In the genomic region with DNA sequence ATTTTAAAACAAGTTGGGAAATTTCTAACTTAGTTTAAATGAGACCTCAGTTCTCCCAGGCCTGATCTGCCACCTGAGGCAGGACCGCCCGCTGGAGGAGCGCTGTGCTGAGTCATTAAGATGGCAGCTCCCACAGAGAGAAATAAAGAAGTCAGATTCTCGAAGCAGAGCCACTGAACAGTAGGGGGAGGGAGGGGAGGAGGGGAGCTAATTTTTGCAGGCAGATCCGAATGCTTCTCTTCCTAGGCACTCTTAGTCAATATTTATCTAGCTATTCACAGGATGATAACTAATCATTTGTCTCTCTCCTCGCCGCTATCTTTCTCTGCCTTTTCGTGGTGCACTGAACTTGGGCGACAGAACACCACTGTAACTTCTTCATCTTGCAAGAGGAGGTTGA, we compare ENCODE assay signal across 10 mouse cellular contexts.
DNase-seq lines count a peak whose midpoint lies in the region; ATAC-seq lines count a peak whose summit lies in the region.
"Had no signal": no experiment of that assay in that cellular context is flagged by ENCODE, and none has a peak within 500 bp of the region (broad histone marks: within the 10 kb centered on the region; RNA-seq: fewer than 3 reads in every experiment).

No protein-coding gene starts in this region.

- no peaks in the 10 kb centered on the region for H3K36me3 ChIP-seq in forebrain, embryonic 14.5 days (ENCODE audit: control insufficient read depth, insufficient read depth, low read length)
- H3K36me3 ChIP-seq in midbrain, embryonic 15.5 days (replicated peaks): no peaks in the 10 kb centered on the region
- H3K36me3 ChIP-seq: limb, embryonic 12.5 days had no signal

- no peak overlapping the region for H3K4me3 ChIP-seq in forebrain, embryonic 14.5 days (ENCODE audit: low read depth, low read length)
- H3K4me3 ChIP-seq in midbrain, embryonic 15.5 days: no peak overlapping the region
- H3K4me3 ChIP-seq: limb, embryonic 12.5 days had no signal

- 6% methylated on average over 9 of the region's 9 CpGs for WGBS in forebrain, embryonic 14.5 days
- 4% methylated on average over 9 of the region's 9 CpGs for WGBS in midbrain, embryonic 15.5 days

- peak; percentile 49 for DNase-seq in heart, adult 11 months
- no peak for DNase-seq in heart, adult 9 months (ENCODE audit: low spot score in 2 of 2)
- DNase-seq in ES-CJ7 (ENCODE audit: low read depth, low spot score): peak; percentile 85
- peak; percentile 41 for DNase-seq in forebrain, embryonic 14.5 days (ENCODE audit: low spot score)
- DNase-seq in left cerebral cortex, adult 9 months (ENCODE audit: low spot score in 2 of 2): no peak
- DNase-seq in frontal cortex, postnatal 10 days (ENCODE audit: low spot score in 2 of 2): no peak
- DNase-seq: kidney, postnatal 14 days had no signal

- H3K4me1 ChIP-seq in forebrain, embryonic 14.5 days (ENCODE audit: control insufficient read depth, insufficient read depth, low read length): peaks cover 4% of the 10 kb centered on the region; the same call in 1 of the 2 replicates
- H3K4me1 ChIP-seq in midbrain, embryonic 15.5 days: 0 out of 2 replicates have a peak, but pooled peaks cover 3% of the 10 kb centered on the region

- H3K27ac ChIP-seq in forebrain, embryonic 14.5 days (ENCODE audit: low read depth, low read length): no peak overlapping the region
- H3K27ac ChIP-seq in midbrain, embryonic 15.5 days: no peak overlapping the region
- H3K27ac ChIP-seq: limb, embryonic 12.5 days had no signal

- no peak for ATAC-seq in forebrain, embryonic 14.5 days
- ATAC-seq in midbrain, embryonic 15.5 days (replicated peaks): no peak
- ATAC-seq in activated CD4-positive, CD25-positive, alpha-beta regulatory T cell, adult 4 months: no peak

- no peak overlapping the region for H3K4me2 ChIP-seq in forebrain, embryonic 14.5 days (ENCODE audit: low read length)
- peak overlapping the region; percentile 32 for H3K4me2 ChIP-seq in midbrain, embryonic 15.5 days
- H3K4me2 ChIP-seq: limb, embryonic 12.5 days had no signal

- no peak overlapping the region for H3K9ac ChIP-seq in forebrain, embryonic 14.5 days (ENCODE audit: low read length)
- H3K9ac ChIP-seq in midbrain, embryonic 15.5 days: no peak overlapping the region
- H3K9ac ChIP-seq: limb, embryonic 12.5 days had no signal

- H3K9me3 ChIP-seq in forebrain, embryonic 14.5 days (replicated peaks; ENCODE audit: control insufficient read depth, low read length): no peaks in the 10 kb centered on the region
- no peaks in the 10 kb centered on the region for H3K9me3 ChIP-seq in midbrain, embryonic 15.5 days
- H3K9me3 ChIP-seq: limb, embryonic 12.5 days had no signal

- H3K27me3 ChIP-seq in forebrain, embryonic 14.5 days (replicated peaks; ENCODE audit: control insufficient read depth, insufficient read depth, low read length): no peaks in the 10 kb centered on the region
- H3K27me3 ChIP-seq in midbrain, embryonic 15.5 days (replicated peaks): no peaks in the 10 kb centered on the region
- H3K27me3 ChIP-seq: limb, embryonic 12.5 days had no signal

Comparison
In these comparisons a context has a peak if more than half of its experiments do, and no peak if none do; other contexts are left out.
1. DNase-seq: peak in heart, adult 11 months (single experiment), ES-CJ7 (single experiment) and forebrain, embryonic 14.5 days (single experiment); none in heart, adult 9 months (0 of 2), left cerebral cortex, adult 9 months (0 of 2) and frontal cortex, postnatal 10 days (0 of 2).